Mouse (Mus musculus): ENCODE measurements around the gene Gm26897. TPM values are rescaled to one million over a fixed set of nuclear protein-coding genes. Genes with fewer than 3 reads are reported as not detected.

The Gm26897 gene
- polyA plus RNA-seq (2012; fragmentation: generic; extraction: Trizol): not detected

DNA sequence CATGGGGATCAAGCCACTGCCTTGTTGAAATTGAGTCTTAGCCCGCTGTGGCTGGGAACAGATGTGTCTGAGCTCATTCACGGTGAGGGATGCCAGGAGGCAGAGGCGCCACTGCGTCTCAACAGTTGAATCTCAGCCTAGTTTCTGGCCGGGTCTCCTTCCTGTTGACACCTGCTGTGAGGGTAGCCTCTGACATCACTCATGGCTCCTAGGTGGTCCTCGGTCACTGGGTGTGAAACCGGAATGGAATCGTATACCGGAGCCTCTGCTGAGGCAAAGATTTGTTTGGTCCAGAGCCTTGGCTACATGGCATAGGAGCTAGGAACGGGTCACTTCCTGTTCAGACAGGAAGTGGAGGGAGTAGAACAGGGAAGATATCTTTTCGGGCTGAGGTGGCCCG is at the start of gene Gm26897:
TSS of gene Gm26897 (plus strand) at position 74 of the 400 bp plus-strand sequence.
- H3K27me3 ChIP-seq (ENCODE audit: control insufficient read depth, insufficient read depth, insufficient read length): peaks cover under 1% of the 10 kb centered on the region
- H3K79me2 ChIP-seq (ENCODE audit: control insufficient read depth, insufficient read depth): no peaks in the 10 kb centered on the region
- H3K4me3 ChIP-seq: no peak within 1 kb of the TSS
- H3K4me2 ChIP-seq (ENCODE audit: low read depth): no peak within 1 kb of the TSS
- H3K36me3 ChIP-seq (ENCODE audit: control insufficient read depth, insufficient read depth): no peaks in the 10 kb centered on the region
- H3ac ChIP-seq (ENCODE audit: control insufficient read depth, insufficient read length): no peak within 1 kb of the TSS
- TF ChIP-seq TCF3 (IDR thresholded peaks at IDR 0.05; ENCODE audit: insufficient read length, low read depth) (no peak), POLR2A (IDR thresholded peaks at IDR 0.05; ENCODE audit: insufficient read length, low read depth) (no peak), USF1 (IDR thresholded peaks at IDR 0.05; ENCODE audit: low read depth) (no peak), POLR2AphosphoS2 (IDR thresholded peaks at IDR 0.05; ENCODE audit: insufficient read length, low read depth) (no peak), REST (IDR thresholded peaks at IDR 0.05; ENCODE audit: insufficient read depth, insufficient read length) (no peak)

- no peak overlapping the region for H3ac ChIP-seq (ENCODE audit: control insufficient read depth, insufficient read length)
- peaks cover 63% of the 10 kb centered on the region for H3K27me3 ChIP-seq (ENCODE audit: control insufficient read depth, insufficient read depth, insufficient read length)
- H3K79me2 ChIP-seq (ENCODE audit: control insufficient read depth, insufficient read depth): no peaks in the 10 kb centered on the region
- H3K4me3 ChIP-seq: no peak overlapping the region
- no peaks in the 10 kb centered on the region for H3K36me3 ChIP-seq (ENCODE audit: control insufficient read depth, insufficient read depth)
- TF ChIP-seq MAX (IDR thresholded peaks at IDR 0.05; ENCODE audit: low read depth) (no peak), MYOG (IDR thresholded peaks at IDR 0.05; ENCODE audit: control insufficient read depth in 1 of 3, insufficient read depth in 1 of 3, insufficient read length in 2 of 3, low read depth in 2 of 3) (no peak), POLR2A (IDR thresholded peaks at IDR 0.05; ENCODE audit: insufficient read length, low read depth) (no peak), SRF (IDR thresholded peaks at IDR 0.05; ENCODE audit: control insufficient read depth, insufficient read length, low read depth) (no peak), CEBPB (IDR thresholded peaks at IDR 0.05; ENCODE audit: insufficient read depth, poor library complexity, severe bottlenecking) (no peak), TCF3 (IDR thresholded peaks at IDR 0.05; ENCODE audit: insufficient read length, low read depth) (no peak), REST (IDR thresholded peaks at IDR 0.05; ENCODE audit: insufficient read depth, insufficient read length) (no peak), TCF12 (IDR thresholded peaks at IDR 0.05; ENCODE audit: insufficient read depth, poor library complexity, severe bottlenecking) (no peak), E2F4 (IDR thresholded peaks at IDR 0.05; ENCODE audit: insufficient read depth) (no peak), POLR2AphosphoS2 (IDR thresholded peaks at IDR 0.05; ENCODE audit: insufficient read length, low read depth) (no peak), USF1 (IDR thresholded peaks at IDR 0.05; ENCODE audit: low read depth) (no peak), MYOD1 (IDR thresholded peaks at IDR 0.05; ENCODE audit: control insufficient read depth in 1 of 3, insufficient read length in 2 of 3, low read depth in 2 of 3) (no peak)
- no peak overlapping the region for H3K4me2 ChIP-seq (ENCODE audit: low read depth)
These were observed 46.4 kb upstream of the Gm26897 start for GRCm38 (mm10) chr5:111687370-111687769.

- no peak overlapping the region for H3K4me2 ChIP-seq (ENCODE audit: low read depth)
- no peaks in the 10 kb centered on the region for H3K36me3 ChIP-seq (ENCODE audit: control insufficient read depth, insufficient read depth)
- H3K4me3 ChIP-seq: no peak overlapping the region
- H3K27me3 ChIP-seq (ENCODE audit: control insufficient read depth, insufficient read depth, insufficient read length): peaks cover 65% of the 10 kb centered on the region
- TF ChIP-seq E2F4 (IDR thresholded peaks at IDR 0.05; ENCODE audit: insufficient read depth): no peak
- TF ChIP-seq USF1 (IDR thresholded peaks at IDR 0.05; ENCODE audit: low read depth): no peak
- TF ChIP-seq CEBPB (IDR thresholded peaks at IDR 0.05; ENCODE audit: insufficient read depth, poor library complexity, severe bottlenecking): no peak
- TF ChIP-seq MYOD1 (IDR thresholded peaks at IDR 0.05; ENCODE audit: control insufficient read depth in 1 of 3, insufficient read length in 2 of 3, low read depth in 2 of 3): no peak
- TF ChIP-seq SRF (IDR thresholded peaks at IDR 0.05; ENCODE audit: control insufficient read depth, insufficient read length, low read depth): no peak
- no peak overlapping the region for H3ac ChIP-seq (ENCODE audit: control insufficient read depth, insufficient read length)
- no peaks in the 10 kb centered on the region for H3K79me2 ChIP-seq (ENCODE audit: control insufficient read depth, insufficient read depth)
These were observed 45.1 kb upstream of the Gm26897 start for GRCm38 (mm10) chr5:111688584-111688983.

DNA sequence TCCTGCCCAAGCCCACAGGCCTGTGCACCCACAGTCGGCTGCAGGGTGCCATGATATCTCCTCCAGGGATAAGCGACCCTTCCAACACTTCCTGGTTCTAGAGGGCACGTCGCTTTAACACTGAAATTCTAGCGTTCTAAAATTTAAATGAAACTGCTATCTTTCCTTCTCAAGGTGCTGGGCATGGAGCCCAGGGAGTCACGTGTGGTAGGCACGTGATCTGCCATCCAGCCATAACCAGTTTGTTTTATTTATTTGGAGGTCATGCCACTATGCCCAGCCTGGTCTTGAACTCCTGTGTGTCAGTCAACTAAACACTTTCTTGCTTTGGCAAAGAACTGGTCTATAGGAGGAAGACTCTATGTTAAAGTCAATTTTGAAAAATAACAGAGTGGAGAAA is 35.7 kb upstream of the Gm26897 start:
- Histone ChIP-seq H3K4me3 (no peak overlapping the region), H3K79me2 (ENCODE audit: control insufficient read depth, insufficient read depth) (no peaks in the 10 kb centered on the region), H3K4me2 (ENCODE audit: low read depth) (no peak overlapping the region), H3K36me3 (ENCODE audit: control insufficient read depth, insufficient read depth) (no peaks in the 10 kb centered on the region), H3ac (ENCODE audit: control insufficient read depth, insufficient read length) (no peak overlapping the region), H3K27me3 (ENCODE audit: control insufficient read depth, insufficient read depth, insufficient read length) (peaks cover 65% of the 10 kb centered on the region)
- TF ChIP-seq TCF3 (IDR thresholded peaks at IDR 0.05; ENCODE audit: insufficient read length, low read depth) (no peak), SRF (IDR thresholded peaks at IDR 0.05; ENCODE audit: control insufficient read depth, insufficient read length, low read depth) (no peak), E2F4 (IDR thresholded peaks at IDR 0.05; ENCODE audit: insufficient read depth) (no peak), MYOG (IDR thresholded peaks at IDR 0.05; ENCODE audit: control insufficient read depth in 1 of 3, insufficient read depth in 1 of 3, insufficient read length in 2 of 3, low read depth in 2 of 3) (no peak), USF1 (IDR thresholded peaks at IDR 0.05; ENCODE audit: low read depth) (peak; percentile 19), REST (IDR thresholded peaks at IDR 0.05; ENCODE audit: insufficient read depth, insufficient read length) (no peak), MAX (IDR thresholded peaks at IDR 0.05; ENCODE audit: low read depth) (no peak)

DNA sequence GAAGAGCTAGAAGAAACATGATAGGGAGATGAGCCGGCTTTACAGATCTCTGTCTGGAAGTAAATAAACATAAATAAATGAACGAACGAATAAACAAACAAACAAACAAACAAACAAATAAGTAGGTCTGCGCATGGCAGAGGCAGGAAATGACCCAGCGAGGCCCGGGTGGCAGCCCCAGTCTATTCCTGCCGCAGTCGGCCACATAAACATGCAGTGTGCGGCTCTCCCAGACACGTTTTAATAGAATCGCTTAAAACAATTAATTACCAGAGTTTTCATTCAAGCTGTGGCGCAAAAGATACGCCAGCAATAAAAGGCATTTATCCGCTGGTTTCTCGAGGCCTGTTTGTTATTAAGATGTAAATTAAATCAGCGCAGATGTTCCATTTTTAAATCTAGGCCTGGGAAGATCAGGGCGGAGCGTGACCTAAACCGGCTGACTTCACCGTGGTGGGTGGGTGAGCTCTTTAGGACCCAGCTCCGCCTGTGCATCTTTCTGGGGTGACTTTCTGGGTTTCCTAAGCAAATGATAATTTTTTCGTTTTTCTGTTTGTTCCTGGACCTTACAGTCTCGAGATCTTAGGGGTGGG is 33.9 kb upstream of the Gm26897 start:
- no peak for TF ChIP-seq MAX (IDR thresholded peaks at IDR 0.05; ENCODE audit: low read depth)
- TF ChIP-seq POLR2A (IDR thresholded peaks at IDR 0.05; ENCODE audit: insufficient read length, low read depth): no peak
- TF ChIP-seq TCF12 (IDR thresholded peaks at IDR 0.05; ENCODE audit: insufficient read depth, poor library complexity, severe bottlenecking): no peak
- no peak for TF ChIP-seq TCF3 (IDR thresholded peaks at IDR 0.05; ENCODE audit: insufficient read length, low read depth)
- TF ChIP-seq MYOG (IDR thresholded peaks at IDR 0.05; ENCODE audit: control insufficient read depth in 1 of 3, insufficient read depth in 1 of 3, insufficient read length in 2 of 3, low read depth in 2 of 3): no peak
- no peak for TF ChIP-seq SRF (IDR thresholded peaks at IDR 0.05; ENCODE audit: control insufficient read depth, insufficient read length, low read depth)
- TF ChIP-seq CEBPB (IDR thresholded peaks at IDR 0.05; ENCODE audit: insufficient read depth, poor library complexity, severe bottlenecking): no peak
- no peak for TF ChIP-seq USF1 (IDR thresholded peaks at IDR 0.05; ENCODE audit: low read depth)
- TF ChIP-seq REST (IDR thresholded peaks at IDR 0.05; ENCODE audit: insufficient read depth, insufficient read length): no peak
- TF ChIP-seq POLR2AphosphoS2 (IDR thresholded peaks at IDR 0.05; ENCODE audit: insufficient read length, low read depth): no peak
- no peak for TF ChIP-seq MYOD1 (IDR thresholded peaks at IDR 0.05; ENCODE audit: control insufficient read depth in 1 of 3, insufficient read length in 2 of 3, low read depth in 2 of 3)
- no peak for TF ChIP-seq E2F4 (IDR thresholded peaks at IDR 0.05; ENCODE audit: insufficient read depth)
- Histone ChIP-seq H3K79me2 (ENCODE audit: control insufficient read depth, insufficient read depth) (no peaks in the 10 kb centered on the region), H3ac (ENCODE audit: control insufficient read depth, insufficient read length) (no peak overlapping the region), H3K27me3 (ENCODE audit: control insufficient read depth, insufficient read depth, insufficient read length) (peaks cover 50% of the 10 kb centered on the region), H3K4me3 (no peak overlapping the region), H3K4me2 (ENCODE audit: low read depth) (no peak overlapping the region), H3K36me3 (ENCODE audit: control insufficient read depth, insufficient read depth) (no peaks in the 10 kb centered on the region)

Data from myocyte (in vitro differentiated cells).